Mouse (Mus musculus): ENCODE data around the gene Sar1b.

- no peak for TF ChIP-seq CTCF (IDR thresholded peaks at IDR 0.05; ENCODE audit: low read depth, low read length)
- TF ChIP-seq GATA1 (IDR thresholded peaks at IDR 0.05; ENCODE audit: borderline replicate concordance, low read length), result no peak
- no peak for TF ChIP-seq GATA2 (IDR thresholded peaks at IDR 0.05; ENCODE audit: borderline replicate concordance, low read depth, low read length)
- no peak for TF ChIP-seq TAL1 (conservative IDR thresholded peaks at IDR 0.05; ENCODE audit: low read depth, low read length)
- no peak for TF ChIP-seq POLR2AphosphoS5 (IDR thresholded peaks at IDR 0.05; ENCODE audit: insufficient replicate concordance, low read depth, low read length)
Measured at GRCm38 (mm10) chr11:51782721-51783120, 19.2 kb downstream of the Sar1b start.
